Mouse (Mus musculus): ENCODE measurements at regions not wholly inside any gene's neighbourhood (a gene's known extent, or its start where the extent isn't known, plus 50 kb on each side); places are given as distances from the start of the nearest gene placed in this dataset.
A peak's percentile ranks its signal among the peaks of the same experiment; 100 is the strongest.

DNA sequence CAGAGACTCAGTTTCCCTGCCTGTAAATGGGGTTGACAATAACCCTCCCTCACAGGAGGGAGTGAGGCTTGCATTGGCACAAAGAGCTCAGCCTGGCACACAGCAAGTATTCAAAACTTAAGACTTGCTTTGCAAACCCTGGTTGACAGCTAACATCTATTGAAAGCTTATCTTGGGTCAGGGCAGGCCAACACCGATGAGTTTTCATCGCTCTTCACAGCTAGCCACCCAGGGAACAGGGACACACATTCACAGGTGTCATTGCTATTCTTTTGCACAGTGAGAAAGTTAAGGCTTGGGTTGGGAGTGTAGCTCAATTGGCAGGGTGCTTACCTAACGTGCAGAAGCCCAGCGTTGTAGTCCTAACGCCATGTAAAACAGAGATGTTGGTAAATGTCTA, 86.5 kb upstream of the Ptpn1 start:
- H3K4me1 ChIP-seq = peaks cover 20% of the 10 kb centered on the region
- WGBS = 87% methylated on average over 5 of the region's 5 CpGs
- ATAC-seq (ENCODE audit: insufficient number of reproducible peaks, low FRiP score, low TSS enrichment, low read depth) = no peak
- H3K27me3 ChIP-seq = no peaks in the 10 kb centered on the region
- no peaks in the 10 kb centered on the region for H3K9me3 ChIP-seq
- no peak overlapping the region for H3K4me3 ChIP-seq
- no peak overlapping the region for H3K4me2 ChIP-seq
- no peak overlapping the region for H3K9ac ChIP-seq
- no peak overlapping the region for H3K27ac ChIP-seq
- H3K36me3 ChIP-seq = no peaks in the 10 kb centered on the region

- H3K9ac ChIP-seq = no peak overlapping the region
- WGBS = 78% methylated on average over 7 of the region's 7 CpGs
- ATAC-seq (ENCODE audit: insufficient number of reproducible peaks, low FRiP score, low TSS enrichment, low read depth) = no peak
These were observed 87.3 kb upstream of the Ptpn1 start for GRCm38 (mm10) chr2:167844556-167844955.

GRCm38 (mm10) chr2:167843921-167844320, 87.9 kb upstream of the Ptpn1 start:
- no peak overlapping the region for H3K4me2 ChIP-seq
- H3K9ac ChIP-seq = no peak overlapping the region
- no peak for ATAC-seq (ENCODE audit: insufficient number of reproducible peaks, low FRiP score, low TSS enrichment, low read depth)
- H3K9me3 ChIP-seq = no peaks in the 10 kb centered on the region
- peaks cover 18% of the 10 kb centered on the region; the same call in 1 of the 2 replicates for H3K4me1 ChIP-seq
- H3K27ac ChIP-seq = no peak overlapping the region
- 66% methylated on average over 5 of the region's 5 CpGs for WGBS
- no peaks in the 10 kb centered on the region for H3K27me3 ChIP-seq
- no peaks in the 10 kb centered on the region for H3K36me3 ChIP-seq
- H3K4me3 ChIP-seq = no peak overlapping the region

More at GRCm38 (mm10) chr2:167844556-167844955, 87.3 kb upstream of the Ptpn1 start:
- H3K27me3 ChIP-seq = no peaks in the 10 kb centered on the region
- no peak overlapping the region for H3K4me2 ChIP-seq
- H3K4me3 ChIP-seq = no peak overlapping the region
- H3K4me1 ChIP-seq = peaks cover 23% of the 10 kb centered on the region
- no peaks in the 10 kb centered on the region for H3K36me3 ChIP-seq
- H3K27ac ChIP-seq = no peak overlapping the region
- no peaks in the 10 kb centered on the region for H3K9me3 ChIP-seq

DNA sequence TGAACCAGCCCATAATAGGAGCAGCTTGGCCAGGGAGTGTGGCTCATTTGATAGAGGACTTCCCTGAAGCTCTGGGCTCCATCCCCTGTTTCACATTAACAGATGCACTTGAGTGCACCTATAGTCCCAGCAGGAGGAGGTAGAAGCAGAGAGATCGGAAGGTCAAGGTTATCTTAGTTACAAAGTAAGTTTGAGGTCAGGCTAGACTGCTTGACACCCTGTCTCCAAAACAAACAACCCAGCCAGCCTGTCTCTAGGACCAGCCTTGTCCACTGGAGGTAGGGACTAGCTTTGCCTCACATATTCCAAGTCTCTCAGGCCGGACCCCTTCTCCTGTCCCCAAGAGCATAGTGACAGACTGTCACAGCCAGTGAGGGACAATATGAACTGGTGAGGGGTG, 88.9 kb upstream of the Ptpn1 start:
- no peak for ATAC-seq (ENCODE audit: insufficient number of reproducible peaks, low FRiP score, low TSS enrichment, low read depth)
- H3K4me3 ChIP-seq = no peak overlapping the region
- WGBS = 96% methylated on average over 2 of the region's 2 CpGs
- no peak overlapping the region for H3K4me2 ChIP-seq
- peaks cover 12% of the 10 kb centered on the region; the same call in 1 of the 2 replicates for H3K4me1 ChIP-seq
- H3K36me3 ChIP-seq = no peaks in the 10 kb centered on the region
- no peaks in the 10 kb centered on the region for H3K27me3 ChIP-seq
- no peak overlapping the region for H3K27ac ChIP-seq
- H3K9ac ChIP-seq = no peak overlapping the region
- H3K9me3 ChIP-seq = no peaks in the 10 kb centered on the region

DNA sequence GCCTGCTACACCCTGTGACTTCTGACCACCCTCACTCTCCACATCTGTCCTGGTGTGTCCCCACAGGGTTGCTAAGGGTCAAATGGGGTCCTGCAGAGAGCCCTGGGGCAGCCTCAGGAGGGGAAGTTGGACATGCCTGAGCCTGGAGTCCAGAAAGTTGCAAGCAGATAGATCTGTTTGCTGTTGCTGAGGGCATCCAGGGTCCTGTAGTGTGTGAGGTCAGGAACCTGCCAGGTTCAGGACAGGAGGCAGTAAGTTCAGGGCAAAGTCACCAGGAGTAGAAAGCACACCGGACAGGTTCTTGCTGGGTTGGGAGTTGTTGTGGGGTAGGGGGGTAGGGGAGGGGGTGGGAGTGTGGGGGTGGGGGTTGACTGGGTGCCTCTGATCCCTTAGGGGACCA, 89.4 kb upstream of the Ptpn1 start:
- Histone ChIP-seq H3K27ac (no peak overlapping the region), H3K4me1 (peaks cover 17% of the 10 kb centered on the region)

GRCm38 (mm10) chr2:167841339-167842240, 90.3 kb upstream of the Ptpn1 start:
- no peaks in the 10 kb centered on the region for H3K9me3 ChIP-seq
- H3K36me3 ChIP-seq = no peaks in the 10 kb centered on the region
- no peak overlapping the region for H3K4me3 ChIP-seq
- WGBS = 41% methylated on average over 22 of the region's 22 CpGs
- ATAC-seq (ENCODE audit: insufficient number of reproducible peaks, low FRiP score, low TSS enrichment, low read depth) = no peak
- H3K9ac ChIP-seq = no peak overlapping the region
- no peaks in the 10 kb centered on the region for H3K27me3 ChIP-seq
- peaks cover 24% of the 10 kb centered on the region for H3K4me1 ChIP-seq
- no peak overlapping the region for H3K4me2 ChIP-seq
- H3K27ac ChIP-seq = no peak overlapping the region

More for the DNA sequence above, 89.4 kb upstream of the Ptpn1 start:
- Histone ChIP-seq H3K9ac (no peak overlapping the region), H3K4me3 (no peak overlapping the region), H3K9me3 (no peaks in the 10 kb centered on the region), H3K4me2 (no peak overlapping the region), H3K27me3 (no peaks in the 10 kb centered on the region), H3K36me3 (no peaks in the 10 kb centered on the region)
- no peak for ATAC-seq (ENCODE audit: insufficient number of reproducible peaks, low FRiP score, low TSS enrichment, low read depth)
- WGBS = 63% methylated on average over 1 of the region's 1 CpGs

DNA sequence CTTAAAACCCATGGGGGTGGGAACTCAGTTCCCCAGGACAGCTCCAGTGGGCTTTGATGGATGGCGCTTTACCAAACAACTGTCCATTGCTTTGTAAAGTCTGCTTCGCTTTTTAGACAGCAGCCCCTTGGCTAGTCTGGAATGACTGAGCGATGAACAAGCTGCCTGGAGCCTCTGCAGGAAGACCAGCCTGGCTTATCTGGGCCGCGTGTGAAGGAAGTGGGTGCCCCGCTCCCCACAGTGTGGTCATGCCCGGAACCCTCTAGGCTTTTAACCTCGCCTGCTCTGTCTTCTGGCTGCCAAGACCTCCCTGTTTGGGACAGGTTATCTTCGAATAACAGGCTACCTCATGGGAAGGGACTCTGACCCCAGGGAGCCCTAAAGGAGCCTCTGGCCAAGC, 91.5 kb upstream of the Ptpn1 start:
- H3K36me3 ChIP-seq = no peaks in the 10 kb centered on the region
- H3K4me3 ChIP-seq = no peak overlapping the region
- H3K9me3 ChIP-seq = no peaks in the 10 kb centered on the region
- ATAC-seq (ENCODE audit: insufficient number of reproducible peaks, low FRiP score, low TSS enrichment, low read depth) = no peak
- H3K9ac ChIP-seq = no peak overlapping the region
- no peaks in the 10 kb centered on the region for H3K27me3 ChIP-seq
- 83% methylated on average over 9 of the region's 9 CpGs for WGBS
- H3K27ac ChIP-seq = no peak overlapping the region
- no peak overlapping the region for H3K4me2 ChIP-seq
- H3K4me1 ChIP-seq = peaks cover 25% of the 10 kb centered on the region

GRCm38 (mm10) chr2:167839324-167839981, 92.4 kb upstream of the Ptpn1 start:
- Histone ChIP-seq H3K9me3 (no peaks in the 10 kb centered on the region), H3K36me3 (no peaks in the 10 kb centered on the region), H3K4me2 (no peak overlapping the region), H3K27me3 (no peaks in the 10 kb centered on the region), H3K27ac (peak overlapping the region; percentile 57), H3K4me3 (no peak overlapping the region), H3K9ac (no peak overlapping the region), H3K4me1 (peaks cover 33% of the 10 kb centered on the region)
- 54% methylated on average over 13 of the region's 13 CpGs for WGBS
- 0 out of 2 replicates have a peak, but pooled peaks have one; percentile 21 for ATAC-seq (ENCODE audit: insufficient number of reproducible peaks, low FRiP score, low TSS enrichment, low read depth)

- H3K4me2 ChIP-seq = no peak overlapping the region
- no peaks in the 10 kb centered on the region for H3K9me3 ChIP-seq
- H3K36me3 ChIP-seq = no peaks in the 10 kb centered on the region
- H3K9ac ChIP-seq = no peak overlapping the region
- H3K27me3 ChIP-seq = no peaks in the 10 kb centered on the region
- no peak overlapping the region for H3K27ac ChIP-seq
- WGBS = 37% methylated on average over 4 of the region's 4 CpGs
- H3K4me1 ChIP-seq = peaks cover 51% of the 10 kb centered on the region
- ATAC-seq (ENCODE audit: insufficient number of reproducible peaks, low FRiP score, low TSS enrichment, low read depth) = no peak
- no peak overlapping the region for H3K4me3 ChIP-seq
These were observed 94.3 kb upstream of the Ptpn1 start for GRCm38 (mm10) chr2:167837596-167837995.

- Histone ChIP-seq H3K4me1 (peaks cover 48% of the 10 kb centered on the region), H3K4me3 (no peak overlapping the region), H3K27me3 (no peaks in the 10 kb centered on the region), H3K9ac (no peak overlapping the region), H3K36me3 (no peaks in the 10 kb centered on the region), H3K9me3 (no peaks in the 10 kb centered on the region), H3K27ac (peak overlapping the region; percentile 50; the same call in 1 of the 2 replicates), H3K4me2 (no peak overlapping the region)
- 37% methylated on average over 7 of the region's 7 CpGs for WGBS
- no peak for ATAC-seq (ENCODE audit: insufficient number of reproducible peaks, low FRiP score, low TSS enrichment, low read depth)
These were observed 95.2 kb upstream of the Ptpn1 start for GRCm38 (mm10) chr2:167836611-167837010.

DNA sequence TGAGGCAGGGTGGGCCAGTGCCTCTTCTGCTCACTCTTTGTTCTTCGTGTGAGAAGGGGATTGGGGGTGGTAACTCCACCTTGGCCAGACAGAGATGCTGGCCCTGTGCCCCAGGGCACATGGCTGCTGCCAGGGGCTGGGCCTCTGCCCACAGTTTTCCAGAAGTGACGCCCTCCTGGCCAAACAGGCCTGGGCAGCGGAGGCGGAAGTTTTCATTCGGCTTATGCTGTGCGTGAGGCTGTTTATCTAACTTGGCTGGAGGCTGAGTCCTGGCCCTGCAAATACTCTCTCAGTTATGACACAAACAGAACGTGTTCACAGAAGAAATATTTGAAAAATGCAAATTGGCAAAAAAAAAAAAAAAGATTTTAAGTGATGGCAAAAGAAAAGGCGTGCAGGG, 97.3 kb upstream of the Ptpn1 start:
- Histone ChIP-seq H3K27ac (peak overlapping the region; percentile 86), H3K9ac (no peak overlapping the region), H3K4me2 (no peak overlapping the region), H3K9me3 (no peaks in the 10 kb centered on the region), H3K4me1 (peaks cover 40% of the 10 kb centered on the region), H3K4me3 (no peak overlapping the region), H3K36me3 (no peaks in the 10 kb centered on the region), H3K27me3 (no peaks in the 10 kb centered on the region)
- ATAC-seq (ENCODE audit: insufficient number of reproducible peaks, low FRiP score, low TSS enrichment, low read depth) = no peak
- 39% methylated on average over 8 of the region's 8 CpGs for WGBS

DNA sequence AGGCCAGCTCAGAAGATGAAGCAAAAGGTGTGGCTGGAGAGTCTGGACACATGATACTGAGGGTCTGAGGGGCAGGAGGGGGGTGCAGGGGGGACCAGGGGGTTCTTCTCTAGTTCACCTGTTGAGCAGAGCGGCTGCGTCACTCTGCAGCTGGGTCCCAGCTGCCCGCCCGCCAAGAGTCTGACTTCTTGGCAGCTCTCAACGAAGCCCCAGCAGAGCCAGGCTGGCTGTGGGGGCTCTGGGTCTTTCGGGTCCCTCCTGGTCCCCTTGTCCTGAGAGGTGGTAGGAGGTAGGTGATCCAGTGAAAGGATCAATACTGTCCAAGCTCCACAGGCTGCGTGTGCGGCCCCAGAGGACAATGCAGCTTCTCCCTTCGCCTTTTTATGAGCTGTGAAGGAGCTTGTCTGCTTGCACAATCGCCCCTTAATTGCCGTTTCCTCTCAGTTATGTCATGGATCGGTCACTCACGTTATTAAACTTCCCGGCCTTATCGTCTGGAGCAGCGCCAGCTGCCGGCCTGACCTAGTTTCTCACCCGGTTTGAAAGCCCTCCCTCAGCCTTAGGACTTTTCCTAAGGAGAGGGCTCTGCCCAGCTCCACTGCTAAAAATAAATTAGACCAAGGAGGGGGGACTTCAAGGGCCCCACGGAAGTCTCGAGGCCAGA, 98.4 kb upstream of the Ptpn1 start:
- Histone ChIP-seq H3K4me3 (no peak overlapping the region), H3K4me1 (peaks cover 40% of the 10 kb centered on the region), H3K27me3 (no peaks in the 10 kb centered on the region), H3K4me2 (0 out of 2 replicates have a peak overlapping the region, but pooled peaks have one; percentile 12), H3K27ac (peak overlapping the region; percentile 86), H3K9me3 (no peaks in the 10 kb centered on the region), H3K9ac (no peak overlapping the region), H3K36me3 (no peaks in the 10 kb centered on the region)
- WGBS = 20% methylated on average over 20 of the region's 20 CpGs
- no peak for ATAC-seq (ENCODE audit: insufficient number of reproducible peaks, low FRiP score, low TSS enrichment, low read depth)

Measured in limb, embryonic 15.5 days (tissue).